Mouse (Mus musculus) lung, postnatal 0 days (tissue): Measurements from ENCODE around the gene Heatr6. TPM values are rescaled to one million over a fixed set of nuclear protein-coding genes. Genes with fewer than 3 reads are reported as not detected.
A peak's percentile ranks its signal among the peaks of the same experiment; 100 is the strongest.

Experiments used
- ATAC-seq: fragments of 200-750 bp; cut with Nextera tagmentation; 2 replicates; pipeline ENCODE4 v1.8.0; 2017; ENCODE audit warnings: moderate library complexity
- DNase-seq: peaks from one replicate; pipeline ENCODE4 v3.0.0-alpha.2; 2016; ENCODE audit warnings: low spot score
- H3K27ac ChIP-seq: fragments of 300-500 bp; sonication (generic); 2 replicates; pipeline ENCODE4 v1.5.1; 2014; ENCODE audit warnings: antibody characterized with exemption, mild to moderate bottlenecking, low read length, mixed read lengths
- H3K27me3 ChIP-seq: fragments of 300-500 bp; sonication (generic); replicated peaks from 2 replicates; pipeline ENCODE4 v1.6.1; 2014; ENCODE audit warnings: low read length, mixed read lengths; ENCODE audit not compliant: insufficient read depth
- H3K36me3 ChIP-seq: fragments of 300-500 bp; sonication (generic); 2 replicates; pipeline ENCODE4 v1.6.1; 2014; ENCODE audit warnings: low read length, mixed read lengths; ENCODE audit not compliant: insufficient read depth
- H3K4me1 ChIP-seq: fragments of 300-500 bp; sonication (generic); 2 replicates; pipeline ENCODE4 v1.6.1; 2014; ENCODE audit warnings: antibody characterized with exemption, low read depth, low read length, mixed read lengths; ENCODE audit not compliant: insufficient read depth
- H3K4me2 ChIP-seq: fragments of 300-500 bp; sonication (generic); replicated peaks from 2 replicates; pipeline ENCODE4 v1.6.1; 2014; ENCODE audit warnings: low read depth, mild to moderate bottlenecking, low read length, moderate library complexity, mixed read lengths
- H3K4me3 ChIP-seq: fragments of 300-500 bp; sonication (generic); 2 replicates; pipeline ENCODE4 v1.5.1; 2014; ENCODE audit warnings: low read depth, low read length
- H3K9ac ChIP-seq: fragments of 300-500 bp; sonication (generic); replicated peaks from 2 replicates; pipeline ENCODE4 v1.6.1; 2014; ENCODE audit warnings: low read depth, mild to moderate bottlenecking
- H3K9me3 ChIP-seq: fragments of 300-500 bp; sonication (generic); 2 replicates; pipeline ENCODE4 v1.6.1; 2016; ENCODE audit warnings: low read length, mixed read lengths
- CTCF ChIP-seq: IDR thresholded peaks from 2 replicates; pipeline ENCODE4 v1.5.1; 2016; ENCODE audit warnings: antibody characterized with exemption, mild to moderate bottlenecking
- EP300 ChIP-seq: IDR thresholded peaks from 2 replicates; pipeline ENCODE4 v1.6.1; 2016; ENCODE audit warnings: antibody characterized with exemption, mild to moderate bottlenecking, control low read depth
- WGBS: fragments of 180-500 bp; shearing (Covaris S2); extraction: QIAGEN DNeasy Blood & Tissue Kit; methylation state at CpG from one replicate; pipeline ENCODE4 v1.1.7; 2014; 5-methylcytosine and 5-hydroxymethylcytosine counted together
- polyA plus RNA-seq: library from polyadenylated mRNA; unstranded; fragments of >200 nt; fragmentation: Nextera tagmentation; extraction: Ambion mirVana; gene quantifications from 2 replicates; pipeline ENCODE4 v1.2.1, GENCODE M21; 2015

The Heatr6 gene
- polyA plus RNA-seq, 1 experiment from 2014 or later, result 11.8 TPM

DNA sequence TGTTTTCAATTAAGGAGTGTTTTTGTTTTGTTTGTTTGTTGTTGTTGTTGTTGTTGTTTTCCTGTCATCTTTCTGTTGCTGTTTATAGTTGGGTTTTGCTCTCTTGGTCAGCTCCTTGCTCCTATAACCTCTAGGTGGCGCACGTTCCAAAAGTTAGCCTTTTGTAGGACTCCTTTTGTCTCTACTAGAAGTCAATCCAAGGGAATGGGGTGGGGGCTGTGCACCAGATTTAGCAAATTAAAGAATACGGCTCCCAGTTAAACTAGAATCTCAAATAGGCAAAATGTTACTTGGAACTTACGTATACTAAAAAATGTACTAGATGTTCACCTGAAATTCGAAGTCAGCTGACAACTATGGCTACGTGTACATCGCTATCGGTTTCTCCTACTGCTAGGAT is 48.7 kb downstream of the Heatr6 start:
- H3K27ac ChIP-seq, result no peak overlapping the region
- DNase-seq (peak; percentile 59), ATAC-seq (no peak)
- TF ChIP-seq EP300, result no peak
- TF ChIP-seq CTCF, result peak; percentile 71
- WGBS, result 67% methylated on average over 8 of the region's 8 CpGs
- H3K9ac ChIP-seq, result no peak overlapping the region
- no peaks in the 10 kb centered on the region for H3K27me3 ChIP-seq
- no peak overlapping the region for H3K4me3 ChIP-seq
- no peaks in the 10 kb centered on the region for H3K9me3 ChIP-seq
- no peaks in the 10 kb centered on the region for H3K36me3 ChIP-seq
- H3K4me1 ChIP-seq, result no peaks in the 10 kb centered on the region
- no peak overlapping the region for H3K4me2 ChIP-seq

GRCm38 (mm10) chr11:83802581-83802980 is 49.1 kb downstream of the Heatr6 start:
- no peak for TF ChIP-seq EP300
- no peak for TF ChIP-seq CTCF
- DNase-seq (no peak), ATAC-seq (no peak)
- Histone ChIP-seq H3K36me3 (no peaks in the 10 kb centered on the region), H3K9ac (no peak overlapping the region), H3K4me2 (no peak overlapping the region), H3K4me3 (no peak overlapping the region), H3K9me3 (no peaks in the 10 kb centered on the region), H3K4me1 (no peaks in the 10 kb centered on the region), H3K27me3 (no peaks in the 10 kb centered on the region), H3K27ac (no peak overlapping the region)
- 80% methylated on average over 4 of the region's 4 CpGs for WGBS

DNA sequence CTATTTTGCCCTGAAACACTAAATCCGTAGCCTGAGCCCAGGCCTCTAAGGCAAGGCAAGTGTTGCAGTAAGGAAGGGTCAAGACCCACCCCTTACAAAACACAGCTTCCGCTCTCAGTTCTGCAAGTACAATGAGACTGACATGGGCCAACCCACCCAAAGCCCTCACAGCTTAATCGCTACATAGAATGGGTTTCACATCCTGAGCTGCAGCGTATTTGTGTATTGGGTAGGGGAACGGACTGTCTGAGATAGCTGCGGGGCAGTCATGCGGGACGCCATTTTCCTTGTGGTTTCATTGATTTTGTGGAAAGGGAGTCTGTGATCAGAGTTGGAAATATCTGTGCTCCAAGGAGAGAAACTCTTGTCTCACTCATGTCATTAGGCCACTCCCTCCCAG is 56.9 kb downstream of the Heatr6 start:
- H3K9ac ChIP-seq, result no peak overlapping the region
- no peak for ATAC-seq
- DNase-seq, result no peak
- H3K4me3 ChIP-seq, result no peak overlapping the region
- TF ChIP-seq CTCF (no peak), EP300 (no peak)
- H3K36me3 ChIP-seq, result no peaks in the 10 kb centered on the region
- H3K27ac ChIP-seq, result no peak overlapping the region
- no peaks in the 10 kb centered on the region for H3K9me3 ChIP-seq
- no peak overlapping the region for H3K4me2 ChIP-seq
- no peaks in the 10 kb centered on the region for H3K27me3 ChIP-seq
- H3K4me1 ChIP-seq, result no peaks in the 10 kb centered on the region
- WGBS, result 85% methylated on average over 8 of the region's 8 CpGs

GRCm38 (mm10) chr11:83815191-83815590 is 61.7 kb downstream of the Heatr6 start:
- Histone ChIP-seq H3K27ac (no peak overlapping the region), H3K36me3 (no peaks in the 10 kb centered on the region), H3K4me2 (0 out of 2 replicates have a peak overlapping the region, but pooled peaks have one; percentile 1), H3K27me3 (no peaks in the 10 kb centered on the region), H3K9ac (no peak overlapping the region), H3K4me1 (no peaks in the 10 kb centered on the region), H3K9me3 (no peaks in the 10 kb centered on the region), H3K4me3 (no peak overlapping the region)
- ATAC-seq, result peak; percentile 67
- peak; percentile 26 for DNase-seq
- TF ChIP-seq CTCF (no peak), EP300 (no peak)
- WGBS, result 52% methylated on average over 5 of the region's 5 CpGs

DNA sequence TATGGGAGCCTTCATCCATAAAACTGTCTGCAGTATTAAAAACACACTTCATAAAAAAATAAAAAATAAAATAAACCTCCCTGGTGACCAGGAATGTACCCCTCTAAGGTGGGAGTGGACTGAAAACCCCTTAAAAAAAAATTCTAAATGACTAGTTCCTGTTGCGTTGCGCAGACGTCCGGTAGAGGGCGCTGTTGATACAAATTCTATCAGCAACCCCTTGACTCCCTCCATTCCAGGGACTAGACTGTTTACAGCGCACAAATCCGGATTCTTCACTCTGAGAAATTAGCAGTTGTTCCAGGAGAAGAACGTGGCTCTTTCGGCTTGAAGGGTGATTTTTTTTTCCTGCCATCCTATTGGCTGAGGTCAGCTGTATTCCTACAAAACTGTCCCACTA is 62.1 kb downstream of the Heatr6 start:
- Histone ChIP-seq H3K4me3 (no peak overlapping the region), H3K27ac (no peak overlapping the region), H3K9me3 (no peaks in the 10 kb centered on the region), H3K4me2 (no peak overlapping the region), H3K9ac (no peak overlapping the region), H3K27me3 (no peaks in the 10 kb centered on the region), H3K36me3 (no peaks in the 10 kb centered on the region), H3K4me1 (no peaks in the 10 kb centered on the region)
- 2% methylated on average over 9 of the region's 9 CpGs for WGBS
- ATAC-seq (peak; percentile 74), DNase-seq (peak; percentile 85)
- TF ChIP-seq EP300 (no peak), CTCF (peak; percentile 77)

- no peaks in the 10 kb centered on the region for H3K27me3 ChIP-seq
- no peak for TF ChIP-seq EP300
- no peak for TF ChIP-seq CTCF
- H3K27ac ChIP-seq, result no peak overlapping the region
- no peaks in the 10 kb centered on the region for H3K4me1 ChIP-seq
- ATAC-seq, result no peak
- H3K9ac ChIP-seq, result no peak overlapping the region
- H3K4me2 ChIP-seq, result no peak overlapping the region
- no peak for DNase-seq
- WGBS, result 63% methylated on average over 6 of the region's 6 CpGs
- no peaks in the 10 kb centered on the region for H3K9me3 ChIP-seq
- no peaks in the 10 kb centered on the region for H3K36me3 ChIP-seq
- no peak overlapping the region for H3K4me3 ChIP-seq
Observed at GRCm38 (mm10) chr11:83817048-83817447, 63.6 kb downstream of the Heatr6 start.

GRCm38 (mm10) chr11:83817994-83818393 is 64.5 kb downstream of the Heatr6 start:
- DNase-seq, result no peak
- no peak overlapping the region for H3K27ac ChIP-seq

More at GRCm38 (mm10) chr11:83817994-83818393, 64.5 kb downstream of the Heatr6 start:
- H3K4me2 ChIP-seq, result no peak overlapping the region
- ATAC-seq, result no peak
- no peaks in the 10 kb centered on the region for H3K4me1 ChIP-seq
- no peak overlapping the region for H3K9ac ChIP-seq
- no peaks in the 10 kb centered on the region for H3K36me3 ChIP-seq
- H3K27me3 ChIP-seq, result no peaks in the 10 kb centered on the region
- no peaks in the 10 kb centered on the region for H3K9me3 ChIP-seq
- WGBS, result 60% methylated on average over 4 of the region's 4 CpGs
- no peak for TF ChIP-seq EP300
- no peak for TF ChIP-seq CTCF
- no peak overlapping the region for H3K4me3 ChIP-seq
